Mouse (Mus musculus): ENCODE results near the gene Parp11.
A peak's percentile ranks its signal among the peaks of the same experiment; 100 is the strongest.

The Parp11 gene

DNA sequence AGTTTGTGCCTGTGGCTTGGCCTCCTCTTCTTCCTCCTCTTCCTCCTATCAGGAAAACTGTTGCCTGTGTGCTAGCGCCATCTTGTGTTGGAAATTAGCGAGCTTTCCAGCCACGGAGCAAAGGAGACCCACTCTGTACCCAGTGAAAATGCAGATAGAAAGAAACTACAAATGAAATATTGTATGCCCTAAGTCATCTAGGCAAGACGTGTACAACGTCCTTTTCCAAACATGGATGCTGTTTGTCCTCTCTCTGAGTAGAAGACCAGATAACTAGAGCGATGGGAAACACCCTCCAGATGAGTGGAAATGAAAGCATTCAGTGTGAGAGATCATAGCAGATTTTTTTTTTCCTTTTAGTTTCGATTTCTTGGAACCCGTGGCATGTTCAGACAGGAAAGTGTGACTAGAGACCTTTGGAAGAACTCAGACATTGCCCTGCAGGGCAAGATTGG is at the start of gene Parp11:
Gene Parp11, plus strand, starts transcription at position 405 of the 455 bp plus-strand sequence.
- DNase-seq (ENCODE audit: low spot score): peak; percentile 22

- no peak for DNase-seq (ENCODE audit: low spot score)
Measured at GRCm38 (mm10) chr6:127398073-127398472, 48.6 kb upstream of the Parp11 start.

DNA sequence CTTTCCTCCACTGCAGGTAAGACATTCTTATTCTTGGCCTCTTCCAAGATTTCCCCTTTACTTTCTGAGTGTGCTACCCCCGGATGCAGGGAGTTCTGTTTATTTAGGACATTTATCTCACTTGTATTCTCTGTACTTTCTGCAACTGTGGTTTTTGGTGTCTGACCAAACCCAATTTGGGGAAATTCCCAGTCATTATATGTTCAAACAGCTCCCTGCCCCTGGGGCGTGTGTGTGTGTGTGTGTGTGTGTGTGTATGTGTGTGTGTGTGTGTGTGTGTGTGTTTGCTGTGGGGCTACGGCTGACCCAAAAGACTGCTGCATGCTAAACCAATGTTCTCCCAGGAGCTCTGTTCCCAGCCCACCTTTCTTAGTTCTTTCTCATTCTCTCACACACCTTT is 45.2 kb upstream of the Parp11 start:
- DNase-seq (ENCODE audit: low spot score): no peak

DNA sequence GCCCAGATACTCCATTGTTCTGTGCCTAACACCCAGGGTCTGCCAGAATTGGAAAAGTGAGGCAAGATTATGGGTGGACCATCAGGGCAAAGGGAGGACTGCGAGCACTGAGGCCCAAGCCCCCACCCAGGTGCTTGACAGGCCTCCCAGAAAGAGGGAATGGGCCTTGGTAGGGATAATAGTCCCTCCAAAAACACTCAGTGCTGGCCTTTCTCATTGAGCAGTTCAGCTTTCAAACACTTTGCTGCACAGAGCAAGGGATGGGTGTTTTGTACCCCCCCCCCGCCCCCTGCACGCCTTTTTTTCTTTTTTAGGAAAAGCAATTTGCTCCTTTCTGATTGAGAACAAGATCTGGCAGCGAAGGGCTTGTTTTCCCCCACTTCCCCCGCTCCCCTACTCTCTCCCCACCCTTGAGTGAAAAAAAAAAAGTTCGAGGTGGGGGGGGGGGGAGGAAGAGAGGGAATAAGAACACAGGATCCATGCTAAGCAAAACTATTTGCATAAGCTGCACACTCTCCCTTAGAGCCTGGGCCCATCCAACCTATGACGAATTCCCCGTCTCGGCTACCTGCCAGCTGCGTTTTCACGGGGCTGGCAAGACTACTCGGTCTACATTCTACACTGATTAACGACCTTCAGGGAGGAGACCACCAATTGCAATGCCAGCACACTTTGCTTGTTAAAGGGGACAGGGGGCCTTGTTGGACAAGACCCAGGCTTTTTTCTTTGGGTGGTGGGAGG is 42.4 kb upstream of the Parp11 start:
- DNase-seq (ENCODE audit: low spot score): no peak

- DNase-seq (ENCODE audit: low spot score): no peak
Measured at GRCm38 (mm10) chr6:127405682-127406081, 41.0 kb upstream of the Parp11 start.

GRCm38 (mm10) chr6:127407742-127408141 is 38.9 kb upstream of the Parp11 start:
- no peak for DNase-seq (ENCODE audit: low spot score)

GRCm38 (mm10) chr6:127417525-127418184 is 29.0 kb upstream of the Parp11 start:
- DNase-seq (ENCODE audit: low spot score): no peak

- DNase-seq (ENCODE audit: low spot score): no peak
Measured at GRCm38 (mm10) chr6:127418322-127418721, 28.3 kb upstream of the Parp11 start.

GRCm38 (mm10) chr6:127420115-127420514 is 26.5 kb upstream of the Parp11 start:
- DNase-seq (ENCODE audit: low spot score): no peak

DNA sequence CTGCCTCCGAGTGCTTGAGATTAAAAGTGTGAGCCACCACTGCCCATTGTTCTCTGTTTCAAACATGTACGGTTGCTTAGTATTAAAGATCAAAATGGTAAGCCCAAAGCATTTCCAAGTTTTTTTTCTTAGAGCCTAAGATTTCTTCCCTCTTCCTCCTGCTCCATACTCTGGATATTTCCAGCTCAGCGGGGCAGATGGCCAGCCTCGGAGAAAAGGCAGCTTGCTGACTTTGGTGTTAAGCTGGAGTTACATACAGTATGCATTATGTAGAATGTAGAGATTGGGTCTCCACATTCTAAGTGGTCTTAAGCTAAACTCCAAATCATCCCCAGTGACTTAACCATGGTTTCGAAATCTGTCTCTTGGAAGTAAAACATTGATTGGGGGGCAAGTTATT is 21.5 kb upstream of the Parp11 start:
- no peak for DNase-seq (ENCODE audit: low spot score)

GRCm38 (mm10) chr6:127430716-127431115 is 15.9 kb upstream of the Parp11 start:
- no peak for DNase-seq (ENCODE audit: low spot score)

DNA sequence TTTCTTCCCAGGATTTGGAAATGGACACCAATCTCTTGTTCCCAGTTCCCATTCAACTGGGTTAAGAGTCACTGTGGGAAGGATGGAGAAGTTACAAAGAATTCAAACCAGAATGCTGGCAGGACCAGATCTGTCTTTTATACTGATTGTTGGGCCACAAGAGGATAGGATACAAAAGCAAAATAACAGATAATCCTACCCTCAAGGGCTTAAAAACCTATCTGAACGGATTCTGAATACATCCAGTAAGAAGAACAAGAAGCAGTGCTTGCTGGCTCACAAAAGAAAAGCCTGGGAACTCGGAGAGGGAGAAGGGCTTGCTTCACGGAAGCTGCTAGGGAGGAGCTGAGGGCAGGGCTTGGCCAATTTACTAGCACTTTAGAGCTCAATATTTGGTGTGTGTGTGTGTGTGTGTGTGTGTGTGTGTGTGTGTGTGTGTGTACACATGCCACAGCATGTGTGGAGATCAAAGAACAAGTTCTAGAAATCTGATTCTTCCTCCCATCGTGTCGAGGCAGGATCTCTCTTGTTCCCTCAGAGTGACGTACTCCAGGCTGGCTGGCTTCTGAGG is 15.4 kb upstream of the Parp11 start:
- DNase-seq (ENCODE audit: low spot score): no peak

DNA sequence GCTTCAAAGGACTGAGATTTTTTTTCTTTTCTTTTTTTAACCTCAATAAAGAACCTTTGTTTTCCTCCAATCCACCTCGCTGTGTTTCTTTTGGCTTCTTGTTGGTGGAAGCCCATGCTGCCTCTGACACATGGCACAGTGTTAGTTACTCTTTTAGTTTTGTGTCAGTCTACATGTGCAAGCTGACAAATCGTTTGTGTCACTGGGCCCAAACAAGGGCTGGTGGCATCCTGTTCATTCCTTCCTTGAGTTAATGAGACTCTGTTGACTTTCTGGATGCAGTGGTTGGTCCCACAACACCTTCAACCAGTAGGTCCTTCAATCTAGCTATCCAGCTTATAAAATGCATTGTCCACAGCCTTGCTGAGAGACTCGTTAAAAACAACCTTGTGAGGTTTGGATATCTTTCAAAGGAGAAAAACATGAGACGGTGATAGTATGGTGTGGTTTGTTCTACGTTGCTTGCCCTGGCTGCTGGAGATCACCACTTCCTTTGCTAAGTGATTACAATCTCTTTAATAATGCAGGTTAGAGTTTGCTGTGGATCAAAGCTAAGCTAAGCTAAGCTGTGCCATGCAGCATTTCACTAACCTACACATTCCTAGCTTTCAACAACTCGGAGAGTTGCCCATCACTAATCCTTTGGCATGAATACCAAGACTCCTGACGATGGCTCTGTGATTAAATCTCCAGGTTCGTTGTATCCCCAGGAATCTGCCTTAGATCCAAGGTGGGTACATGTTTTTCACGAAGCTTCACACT is 12.6 kb upstream of the Parp11 start:
- no peak for DNase-seq (ENCODE audit: low spot score)

DNA sequence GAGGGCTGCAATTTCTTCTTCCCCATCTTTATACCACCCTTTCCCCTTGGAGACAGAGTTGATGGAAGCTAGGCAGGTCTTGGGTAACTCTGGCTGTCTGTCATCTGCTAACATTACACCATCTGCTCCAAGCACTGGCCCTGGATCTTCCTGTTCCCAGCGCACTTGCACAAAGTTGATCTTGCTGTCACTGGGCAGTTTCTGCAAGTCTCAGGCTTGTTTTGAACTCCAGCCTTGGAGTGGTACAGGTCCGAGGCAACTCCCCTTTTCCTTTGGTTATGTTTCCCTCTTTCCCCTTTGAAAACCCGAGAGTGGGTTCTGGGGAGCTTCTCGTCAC is 12.0 kb upstream of the Parp11 start:
- no peak for DNase-seq (ENCODE audit: low spot score)

- no peak for DNase-seq (ENCODE audit: low spot score)
Measured at GRCm38 (mm10) chr6:127439063-127439462, 7.6 kb upstream of the Parp11 start.

DNA sequence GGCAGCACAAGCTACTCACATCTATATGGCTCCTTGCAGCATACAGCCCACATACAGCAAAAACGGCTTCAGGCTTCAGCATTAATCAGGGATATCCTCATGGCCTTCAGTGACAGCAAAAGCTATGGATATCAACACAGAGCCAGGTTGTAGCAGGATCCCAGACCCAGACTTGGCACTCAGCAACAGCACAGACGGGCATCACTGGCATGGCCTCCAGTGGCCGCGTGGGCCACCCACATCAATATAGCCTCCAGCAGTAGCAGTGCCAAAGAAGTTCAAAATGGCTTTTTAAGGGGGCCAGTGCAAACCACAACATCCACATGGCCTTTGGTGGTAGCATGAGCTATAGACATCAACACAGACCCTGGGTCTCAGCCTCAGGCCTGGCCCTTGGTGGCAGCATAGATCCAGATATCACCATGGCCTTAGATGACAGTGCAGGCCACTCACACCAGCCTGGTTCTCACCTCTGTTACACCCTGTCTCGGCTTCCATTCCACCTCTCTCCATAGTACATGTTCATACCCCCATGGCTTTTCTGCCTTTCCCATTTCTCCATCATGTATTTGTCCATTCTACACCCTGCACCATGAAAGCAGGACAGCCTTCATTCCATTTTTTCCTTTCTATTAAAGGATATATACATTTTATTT is 7.0 kb upstream of the Parp11 start:
- DNase-seq (ENCODE audit: low spot score): no peak

GRCm38 (mm10) chr6:127440416-127441104 is 6.1 kb upstream of the Parp11 start:
- no peak for DNase-seq (ENCODE audit: low spot score)

- DNase-seq (ENCODE audit: low spot score): no peak
Measured at GRCm38 (mm10) chr6:127442584-127442983, 4.1 kb upstream of the Parp11 start.

DNA sequence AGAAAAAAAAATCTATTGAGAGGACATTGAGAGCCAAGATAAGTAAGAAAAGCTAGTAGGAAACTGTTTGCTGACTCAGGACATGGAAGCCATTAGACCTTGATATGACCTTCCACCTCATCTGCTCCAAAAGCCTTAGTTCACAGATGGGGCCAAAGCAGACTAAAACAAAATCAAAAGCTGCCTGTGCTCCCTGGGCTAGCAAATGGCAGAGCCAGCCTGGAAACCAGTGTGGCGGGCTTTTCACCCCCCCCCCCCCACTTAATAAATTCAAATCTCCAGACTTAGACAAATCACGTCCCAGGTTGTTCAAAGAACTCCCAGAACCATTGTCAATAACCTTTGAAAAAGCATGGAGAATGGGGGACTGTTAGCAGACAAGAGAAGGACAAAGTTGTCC is 2.7 kb upstream of the Parp11 start:
- DNase-seq (ENCODE audit: low spot score): no peak

- no peak for DNase-seq (ENCODE audit: low spot score)
Measured at GRCm38 (mm10) chr6:127444466-127444865, 2.2 kb upstream of the Parp11 start.

DNA sequence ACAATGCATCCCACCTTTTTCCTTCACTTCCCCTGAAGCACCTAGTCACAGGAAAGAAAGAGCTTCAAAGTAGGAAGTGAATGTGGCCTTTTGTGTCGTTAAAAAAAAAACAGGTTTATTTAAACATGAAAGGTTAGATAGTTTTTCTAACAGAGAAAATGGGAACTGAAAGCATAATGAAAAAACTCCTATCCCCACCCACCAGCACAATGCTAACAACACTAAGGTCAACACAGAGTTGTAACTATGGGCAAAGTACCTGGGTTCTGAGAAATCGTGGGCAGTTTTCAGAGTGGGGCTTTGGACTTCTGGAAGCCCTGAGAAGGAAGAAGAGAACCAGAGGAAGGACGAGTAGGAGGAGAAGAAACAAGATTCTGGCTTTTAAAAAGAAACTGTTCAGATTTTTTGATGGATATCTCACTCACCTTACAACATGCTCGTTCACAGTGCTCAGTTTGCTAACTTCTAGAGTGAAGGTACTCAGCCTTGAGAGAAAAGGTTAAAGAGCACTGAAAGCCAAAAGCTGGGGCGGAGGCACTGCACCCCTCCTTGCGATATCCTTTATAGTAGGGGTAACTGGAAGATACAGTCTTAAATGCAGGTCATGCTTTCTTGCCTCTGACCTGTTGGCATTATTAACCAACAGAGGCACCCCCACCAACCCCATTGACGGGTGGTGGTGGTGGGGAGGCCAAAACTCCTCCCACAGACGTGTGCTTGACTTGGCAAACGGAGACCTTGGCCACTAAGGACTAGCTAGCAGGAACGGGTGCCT is 1.2 kb downstream of the Parp11 start:
- no peak for DNase-seq (ENCODE audit: low spot score)

Data from yolk sac, embryonic 10.5 days (tissue).